Mouse (Mus musculus) embryonic facial prominence, embryonic 12.5 days (tissue): Measurements from ENCODE around the gene Ntsr1. TPM values are rescaled to one million over a fixed set of nuclear protein-coding genes. Genes with fewer than 3 reads are reported as not detected.

ENCODE experiments used
- polyA plus RNA-seq: library from polyadenylated mRNA; unstranded; fragments of >200 nt; fragmentation: Nextera tagmentation; extraction: Ambion mirVana; gene quantifications from 2 replicates; pipeline ENCODE4 v1.2.1, GENCODE M21; 2016

Ntsr1 gene
- polyA plus RNA-seq, 1 experiment from 2014 or later = 0.55 TPM

Other genes with a start within 250 kb of the Ntsr1 start
- 523 and 574 TPM in 2 replicates for gene Rps21, start 242.6 kb upstream of the Ntsr1 start, polyA plus RNA-seq
- 21.2 and 23.5 TPM in 2 replicates for gene Cables2, start 226.5 kb upstream of the Ntsr1 start, polyA plus RNA-seq
- gene Rbbp8nl, start 210.1 kb upstream of the Ntsr1 start, polyA plus RNA-seq = 0.77 and 1.3 TPM in 2 replicates
- 0.09 TPM in 2 replicates for gene Gata5, start 165.3 kb upstream of the Ntsr1 start, polyA plus RNA-seq
- 2.0 and 2.4 TPM in 2 replicates for gene Slco4a1, start 43.7 kb upstream of the Ntsr1 start, polyA plus RNA-seq
- gene Mrgbp, start 81.3 kb downstream of the Ntsr1 start, polyA plus RNA-seq = 40.0 and 41.5 TPM in 2 replicates
- gene Ogfr, start 89.3 kb downstream of the Ntsr1 start, polyA plus RNA-seq = 97.7 and 104 TPM in 2 replicates
- 124 and 159 TPM in 2 replicates for gene Col9a3, start 97.8 kb downstream of the Ntsr1 start, polyA plus RNA-seq
- gene Tcfl5, start 142.7 kb downstream of the Ntsr1 start, polyA plus RNA-seq = 0.26 and 0.32 TPM in 2 replicates
- 35.3 and 36.8 TPM in 2 replicates for gene Dido1, start 210.0 kb downstream of the Ntsr1 start, polyA plus RNA-seq
- gene Gid8, start 210.1 kb downstream of the Ntsr1 start, polyA plus RNA-seq = 62.6 and 63.6 TPM in 2 replicates
- 0.36 and 0.56 TPM in 2 replicates for gene Slc17a9, start 225.3 kb downstream of the Ntsr1 start, polyA plus RNA-seq